Mouse (Mus musculus) brain, embryonic 18.5 days (tissue): ENCODE data around the gene Otop1.
A peak's percentile ranks its signal among the peaks of the same experiment; 100 is the strongest.

Experiments
- DNase-seq: peaks from one replicate; pipeline ENCODE4 v3.0.0-alpha.2; 2012; ENCODE audit warnings: low read depth, low spot score

Otop1 gene

DNA sequence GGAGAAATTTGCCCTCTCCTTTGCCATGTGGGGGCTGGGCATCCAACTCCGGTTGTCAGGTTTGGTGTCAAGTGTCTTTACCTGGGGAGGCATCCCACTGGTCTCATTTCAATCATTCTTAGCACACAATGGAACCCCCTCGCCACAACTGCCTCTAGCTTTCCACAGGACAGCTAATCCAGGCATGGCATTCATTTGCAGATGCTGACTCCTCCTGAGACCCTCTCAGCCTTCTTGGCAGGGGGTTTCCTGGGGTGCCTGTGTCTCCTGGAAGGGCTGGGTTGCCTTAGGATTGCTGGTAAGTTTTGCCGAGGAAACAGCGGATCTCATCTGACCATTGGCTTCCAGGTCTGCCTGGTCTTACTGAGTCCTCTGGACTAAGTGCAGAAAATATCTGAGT, at the start of gene Otop1:
TSS of gene Otop1 (plus strand) at position 202 of the 400 bp plus-strand sequence.
- no peak for DNase-seq

- DNase-seq = no peak
These were observed 40.4 kb upstream of the Otop1 start for GRCm38 (mm10) chr5:38235422-38235821.

- DNase-seq = no peak
These were observed 39.1 kb upstream of the Otop1 start for GRCm38 (mm10) chr5:38236627-38237026.

- no peak for DNase-seq
These were observed 34.9 kb upstream of the Otop1 start for GRCm38 (mm10) chr5:38240727-38241472.

DNA sequence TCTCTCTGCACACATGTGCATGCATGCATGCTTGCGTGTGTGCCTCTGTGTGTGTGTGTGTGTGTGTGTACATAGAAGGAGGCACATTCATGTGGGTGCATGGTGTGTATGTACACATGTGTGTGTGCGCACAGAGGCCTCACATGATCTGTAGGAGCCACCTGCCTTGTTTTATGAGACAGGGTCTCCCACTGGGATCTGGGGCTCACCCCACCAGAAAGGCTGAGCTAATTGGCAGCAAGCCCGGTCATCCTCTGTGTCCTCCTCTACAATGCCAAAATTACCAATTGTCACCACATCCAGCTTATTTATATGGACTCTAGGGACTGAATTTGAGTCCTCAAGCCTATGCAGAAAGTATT, 34.3 kb upstream of the Otop1 start:
- DNase-seq = no peak

DNA sequence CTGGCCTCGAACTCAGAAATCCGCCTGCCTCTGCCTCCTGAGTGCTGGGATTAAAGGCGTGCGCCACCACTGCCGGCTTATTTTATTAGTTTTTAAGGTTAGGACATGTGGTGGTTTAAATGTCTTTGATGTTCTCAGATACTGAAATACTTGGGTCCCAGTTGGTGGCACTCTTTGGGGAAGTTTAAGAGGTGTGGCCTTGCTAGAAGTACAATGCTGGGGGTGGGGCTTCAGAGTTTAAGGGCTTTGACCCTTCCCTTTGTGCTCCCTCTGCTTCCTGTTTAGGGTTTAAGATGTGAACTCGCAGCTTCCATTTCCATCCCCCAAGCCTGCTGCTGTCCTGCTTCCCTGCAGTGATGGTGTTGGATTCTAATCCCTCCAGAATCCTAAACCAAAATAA, 33.8 kb upstream of the Otop1 start:
- DNase-seq = no peak

- no peak for DNase-seq
These were observed 20.6 kb upstream of the Otop1 start for GRCm38 (mm10) chr5:38255195-38255594.

DNA sequence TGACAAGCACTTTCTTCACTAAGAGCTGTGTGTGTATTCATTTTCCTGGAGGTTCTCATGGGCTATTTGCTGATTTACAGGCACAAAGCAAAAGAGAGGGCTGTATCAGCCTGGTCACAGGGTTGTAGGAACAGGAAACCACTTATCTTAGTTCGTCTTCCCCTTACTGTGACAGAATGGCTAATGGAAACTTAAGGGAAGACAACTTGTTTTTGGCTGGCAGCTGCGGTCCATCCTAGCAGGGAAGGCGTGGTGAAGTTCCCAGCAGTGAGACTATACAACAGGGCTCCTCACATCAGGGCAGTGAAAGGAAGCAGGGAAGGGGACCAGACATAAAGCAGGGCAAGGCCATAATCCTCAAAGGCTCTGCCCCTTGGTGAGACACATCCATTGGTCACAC, 20.1 kb upstream of the Otop1 start:
- no peak for DNase-seq

- no peak for DNase-seq
These were observed 19.2 kb upstream of the Otop1 start for GRCm38 (mm10) chr5:38256551-38256950.

- DNase-seq = no peak
These were observed 17.6 kb upstream of the Otop1 start for GRCm38 (mm10) chr5:38258034-38258772.

DNA sequence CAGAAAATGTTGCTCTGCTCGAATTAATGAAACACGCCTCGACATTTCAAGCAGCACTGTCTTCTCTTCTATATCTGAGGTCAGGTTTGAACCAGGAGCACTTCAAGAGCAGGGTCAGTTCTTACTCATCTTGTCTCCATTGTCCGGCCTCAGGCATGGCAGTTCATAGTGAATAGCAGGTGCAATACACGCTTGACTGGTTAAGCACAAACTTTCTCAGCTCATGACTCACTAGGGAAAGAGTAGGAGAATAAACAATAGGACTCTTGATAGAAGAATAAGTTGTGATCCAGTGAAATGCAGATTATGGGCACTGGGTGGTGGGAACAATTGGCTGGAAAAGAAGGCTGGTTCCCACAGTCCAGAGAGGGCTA, 17.0 kb upstream of the Otop1 start:
- DNase-seq = no peak

- peak; percentile 1 for DNase-seq
These were observed 16.2 kb upstream of the Otop1 start for GRCm38 (mm10) chr5:38259455-38260106.

- peak; percentile 39 for DNase-seq
These were observed 15.6 kb upstream of the Otop1 start, which contains the start of gene Tmem128 for GRCm38 (mm10) chr5:38260107-38260682. Tmem128 (plus strand) TSS chr5:38260185.

- DNase-seq = no peak
These were observed 4.8 kb upstream of the Otop1 start for GRCm38 (mm10) chr5:38270942-38271341.

DNA sequence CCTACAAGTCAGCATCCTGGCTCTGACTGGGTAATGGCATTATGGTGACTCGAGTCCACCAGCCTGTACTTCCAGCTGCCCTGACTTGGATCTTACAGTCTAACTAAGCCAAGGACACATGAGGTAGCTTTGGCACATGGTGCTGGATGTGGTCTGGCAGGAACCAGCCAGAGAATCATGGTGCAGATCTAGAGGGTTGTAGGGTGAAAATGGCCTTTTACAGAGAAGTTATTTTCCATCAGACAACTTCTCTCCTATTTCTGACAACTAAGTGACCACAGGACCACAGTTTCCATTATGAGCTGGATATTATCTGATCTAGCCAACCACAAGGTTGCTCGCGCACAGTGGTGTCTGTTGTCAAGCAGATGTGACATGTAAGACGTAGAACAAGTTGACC, 1.9 kb upstream of the Otop1 start:
- DNase-seq = no peak

- no peak for DNase-seq
These were observed 679 bp downstream of the Otop1 start for GRCm38 (mm10) chr5:38276451-38276850.

DNA sequence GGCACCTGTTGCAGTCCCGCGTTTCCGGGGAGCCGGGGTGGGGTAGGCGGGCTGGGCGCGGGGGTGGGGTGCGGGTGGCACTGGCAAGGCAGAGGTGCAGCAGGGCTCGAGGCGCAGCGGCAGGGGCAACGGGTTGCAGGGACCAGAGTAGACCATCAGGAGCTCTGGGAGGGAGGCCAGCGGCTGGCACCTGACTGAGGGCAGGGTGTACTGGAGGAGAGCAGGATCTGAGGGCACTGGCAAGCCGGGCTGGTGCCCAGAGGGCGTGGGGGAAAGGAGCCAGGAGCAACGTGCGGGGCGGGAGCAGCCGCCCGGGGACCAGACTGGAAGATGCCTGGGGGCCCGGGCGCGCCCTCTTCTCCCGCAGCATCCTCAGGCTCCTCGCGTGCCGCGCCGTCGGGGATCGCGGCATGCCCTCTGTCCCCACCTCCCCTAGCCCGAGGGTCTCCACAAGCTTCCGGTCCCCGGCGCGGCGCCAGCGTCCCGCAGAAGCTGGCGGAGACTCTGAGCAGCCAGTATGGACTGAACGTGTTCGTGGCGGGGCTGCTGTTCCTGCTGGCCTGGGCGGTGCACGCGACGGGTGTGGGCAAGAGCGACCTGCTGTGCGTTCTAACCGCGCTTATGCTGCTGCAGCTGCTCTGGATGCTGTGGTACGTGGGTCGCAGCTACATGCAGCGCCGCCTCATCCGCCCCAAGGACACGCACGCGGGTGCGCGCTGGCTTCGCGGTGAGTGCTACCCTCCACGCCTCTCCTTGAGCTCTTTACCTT, 1.5 kb downstream of the Otop1 start:
- no peak for DNase-seq

DNA sequence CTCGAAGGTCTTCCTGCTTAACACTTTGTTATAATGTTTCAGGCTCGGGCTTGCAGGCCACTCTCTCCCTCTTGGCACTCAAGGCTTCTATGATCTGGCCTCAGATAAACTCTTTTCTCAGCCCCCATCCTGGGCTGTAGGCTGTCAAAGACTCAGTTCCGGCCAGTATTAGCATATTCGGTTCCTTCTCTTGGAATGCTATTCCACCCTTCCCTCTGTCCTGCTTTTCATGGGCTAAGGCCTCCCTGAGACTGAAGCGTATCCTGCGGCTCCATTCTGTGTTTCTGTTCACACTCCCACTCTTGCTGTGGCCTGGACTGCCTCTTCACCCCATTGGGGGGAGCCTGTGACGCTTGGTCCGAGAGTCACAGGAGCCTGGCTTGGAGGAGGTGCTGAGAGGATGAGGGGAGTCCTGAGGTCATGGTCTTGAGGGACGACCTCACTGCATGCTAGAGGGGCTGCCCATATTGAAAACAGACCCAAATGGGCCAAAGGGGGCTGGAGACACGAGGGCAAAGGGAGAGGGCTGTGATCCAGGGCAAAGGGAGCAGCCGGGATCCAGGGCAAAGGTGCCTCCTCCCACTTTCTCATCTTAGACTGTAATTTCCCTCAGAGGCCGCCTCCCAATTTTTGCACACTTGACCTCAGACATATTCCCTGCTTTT, 2.3 kb downstream of the Otop1 start:
- DNase-seq = no peak

- DNase-seq = no peak
These were observed 4.3 kb downstream of the Otop1 start for GRCm38 (mm10) chr5:38280075-38280474.

DNA sequence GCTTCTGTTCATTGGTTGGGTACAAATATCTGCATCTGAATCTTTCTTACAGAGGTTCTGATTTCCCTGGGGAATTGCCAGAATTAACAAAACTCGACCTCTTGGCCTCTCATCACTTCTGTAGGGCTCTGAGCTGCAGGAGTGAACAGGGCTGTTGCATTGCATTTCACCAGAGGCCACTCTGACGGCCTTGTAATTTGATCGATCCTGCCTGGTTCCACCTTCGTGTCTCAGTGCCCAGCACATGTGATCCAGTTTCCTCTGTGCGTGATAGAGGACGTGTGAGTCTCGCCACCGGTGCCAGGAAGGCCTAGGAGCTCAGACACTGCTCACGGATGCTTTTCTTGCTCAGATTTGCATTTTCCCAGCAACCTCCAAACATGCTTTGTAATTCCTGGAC, 10.0 kb downstream of the Otop1 start:
- no peak for DNase-seq

GRCm38 (mm10) chr5:38288476-38288875, 12.7 kb downstream of the Otop1 start:
- no peak for DNase-seq
